Mouse (Mus musculus) midbrain, embryonic 12.5 days (tissue): ENCODE results near the gene Rac3. TPM values are rescaled to one million over a fixed set of nuclear protein-coding genes. Genes with fewer than 3 reads are reported as not detected.
"Not testable (repeated sequence)": the region's sequence is repeated elsewhere in the genome, so short reads cannot be mapped to it uniquely, and the experiment has no call there.

Source experiments
- ATAC-seq: fragments of 200-750 bp; cut with Nextera tagmentation; 2 replicates; pipeline ENCODE4 v1.8.0; 2017; ENCODE audit warnings: low read depth, moderate TSS enrichment, moderate library complexity; ENCODE audit not compliant: low FRiP score
- H3K27ac ChIP-seq: fragments of 300-500 bp; sonication (generic); replicated peaks from 2 replicates; pipeline ENCODE4 v1.5.1; 2016; ENCODE audit warnings: mild to moderate bottlenecking
- H3K27me3 ChIP-seq: fragments of 300-500 bp; sonication (generic); 2 replicates; pipeline ENCODE4 v1.6.1; 2016; ENCODE audit warnings: mild to moderate bottlenecking
- H3K36me3 ChIP-seq: fragments of 300-500 bp; sonication (generic); 2 replicates; pipeline ENCODE4 v1.6.1; 2016
- H3K4me1 ChIP-seq: fragments of 300-500 bp; sonication (generic); 2 replicates; pipeline ENCODE4 v1.6.1; 2016
- H3K4me2 ChIP-seq: fragments of 300-500 bp; sonication (generic); replicated peaks from 2 replicates; pipeline ENCODE4 v1.6.1; 2016; ENCODE audit warnings: mild to moderate bottlenecking, moderate library complexity
- H3K4me3 ChIP-seq: fragments of 300-500 bp; sonication (generic); 2 replicates; pipeline ENCODE4 v1.5.1; 2016; ENCODE audit warnings: mild to moderate bottlenecking
- H3K9ac ChIP-seq: fragments of 300-500 bp; sonication (generic); replicated peaks from 2 replicates; pipeline ENCODE4 v1.6.1; 2016; ENCODE audit warnings: mild to moderate bottlenecking, moderate library complexity
- H3K9me3 ChIP-seq: fragments of 300-500 bp; sonication (generic); 2 replicates; pipeline ENCODE4 v1.6.1; 2016; ENCODE audit warnings: mild to moderate bottlenecking
- WGBS: fragments of 180-500 bp; shearing (Covaris S2); methylation state at CpG from one replicate; pipeline ENCODE4 v1.1.7; 2016; 5-methylcytosine and 5-hydroxymethylcytosine counted together
- polyA plus RNA-seq: library from polyadenylated mRNA; unstranded; fragments of >200 nt; fragmentation: Nextera tagmentation; extraction: Ambion mirVana; gene quantifications from 2 replicates; pipeline ENCODE4 v1.2.1, GENCODE M21; 2016

Rac3 gene
- polyA plus RNA-seq, 1 experiment from 2014 or later, result 70.5 TPM

- H3K9ac ChIP-seq, H3K36me3 ChIP-seq, H3K27ac ChIP-seq, H3K9me3 ChIP-seq, H3K4me1 ChIP-seq, H3K4me3 ChIP-seq, H3K4me2 ChIP-seq, ATAC-seq: not testable (repeated sequence)
- H3K27me3 ChIP-seq, result peaks cover 15% of the 10 kb centered on the region
- 82% methylated on average over 5 of the region's 7 CpGs for WGBS
These were observed 45.8 kb downstream of the Rac3 start for GRCm38 (mm10) chr11:120767023-120767422.

- 63% methylated on average over 1 of the region's 1 CpGs for WGBS
- no peaks in the 10 kb centered on the region for H3K4me1 ChIP-seq
- H3K9ac ChIP-seq, result no peak overlapping the region
- no peak overlapping the region for H3K4me3 ChIP-seq
- no peak for ATAC-seq
- peaks cover 5% of the 10 kb centered on the region for H3K27me3 ChIP-seq
- no peak overlapping the region for H3K27ac ChIP-seq
- no peaks in the 10 kb centered on the region for H3K9me3 ChIP-seq
- no peaks in the 10 kb centered on the region for H3K36me3 ChIP-seq
- no peak overlapping the region for H3K4me2 ChIP-seq
These were observed 46.9 kb downstream of the Rac3 start for GRCm38 (mm10) chr11:120768206-120768605.

GRCm38 (mm10) chr11:120772749-120773148 lies 51.5 kb downstream of the Rac3 start:
- Histone ChIP-seq H3K36me3 (no peaks in the 10 kb centered on the region), H3K4me1 (peaks cover 2% of the 10 kb centered on the region; the same call in 1 of the 2 replicates), H3K4me3 (no peak overlapping the region), H3K27me3 (0 out of 2 replicates have a peak, but pooled peaks cover 4% of the 10 kb centered on the region), H3K9me3 (no peaks in the 10 kb centered on the region), H3K27ac (no peak overlapping the region), H3K9ac (no peak overlapping the region), H3K4me2 (no peak overlapping the region)
- 82% methylated on average over 3 of the region's 3 CpGs for WGBS
- no peak for ATAC-seq

Other genes with a start within 250 kb of the Rac3 start
- 112 and 118 TPM in 2 replicates for gene Mrpl12, start 236.9 kb upstream of the Rac3 start, polyA plus RNA-seq
- 37.7 and 38.8 TPM in 2 replicates for gene Slc25a10, start 229.6 kb upstream of the Rac3 start, polyA plus RNA-seq
- 0.18 and 0.29 TPM in 2 replicates for gene Gcgr, start 190.8 kb upstream of the Rac3 start, polyA plus RNA-seq
- gene Mcrip1, start 171.7 kb upstream of the Rac3 start, polyA plus RNA-seq, result 212 and 232 TPM in 2 replicates
- gene Ppp1r27, start 170.3 kb upstream of the Rac3 start, polyA plus RNA-seq, result not detected in 2 replicates
- 384 and 418 TPM in 2 replicates for gene P4hb, start 148.2 kb upstream of the Rac3 start, polyA plus RNA-seq
- 504 and 557 TPM in 2 replicates for gene Arhgdia, start 139.8 kb upstream of the Rac3 start, polyA plus RNA-seq
- 652 and 655 TPM in 2 replicates for gene Alyref, start 123.1 kb upstream of the Rac3 start, polyA plus RNA-seq
- 165 and 182 TPM in 2 replicates for gene Anapc11, start 123.0 kb upstream of the Rac3 start, polyA plus RNA-seq
- 0.98 TPM in 1 of 2 replicates, not detected in the other for gene Npb, start 113.0 kb upstream of the Rac3 start, polyA plus RNA-seq
- 148 and 157 TPM in 2 replicates for gene Pcyt2, start 103.5 kb upstream of the Rac3 start, polyA plus RNA-seq
- 40.4 and 48.2 TPM in 2 replicates for gene Sirt7, start 96.2 kb upstream of the Rac3 start, polyA plus RNA-seq
- gene Mafg, start 87.9 kb upstream of the Rac3 start, polyA plus RNA-seq, result 33.3 and 36.8 TPM in 2 replicates
- 31.6 and 34.1 TPM in 2 replicates for gene Pycr1, start 77.7 kb upstream of the Rac3 start, polyA plus RNA-seq
- 0.99 TPM in 1 of 2 replicates, not detected in the other for gene Myadml2, start 73.3 kb upstream of the Rac3 start, polyA plus RNA-seq
- gene Notum, start 60.3 kb upstream of the Rac3 start, polyA plus RNA-seq, result 0.58 and 0.87 TPM in 2 replicates
- 149 and 154 TPM in 2 replicates for gene Aspscr1, start 48.5 kb upstream of the Rac3 start, polyA plus RNA-seq
- 120 and 121 TPM in 2 replicates for gene Cenpx, start 7.7 kb upstream of the Rac3 start, polyA plus RNA-seq
- 74.5 and 75.1 TPM in 2 replicates for gene Lrrc45, start 7.5 kb upstream of the Rac3 start, polyA plus RNA-seq
- gene Dcxr, start 5.8 kb downstream of the Rac3 start, polyA plus RNA-seq, result 11.8 and 14.6 TPM in 2 replicates
- gene Cbr2, start 10.6 kb downstream of the Rac3 start, polyA plus RNA-seq, result 2.0 and 2.3 TPM in 2 replicates
- 5.4 and 6.8 TPM in 2 replicates for gene Hmga1b, start 41.3 kb downstream of the Rac3 start, polyA plus RNA-seq
- gene Rfng, start 62.7 kb downstream of the Rac3 start, polyA plus RNA-seq, result 63.4 and 66.4 TPM in 2 replicates
- 235 and 248 TPM in 2 replicates for gene Gps1, start 62.8 kb downstream of the Rac3 start, polyA plus RNA-seq
- 64.2 and 67.6 TPM in 2 replicates for gene Dus1l, start 74.9 kb downstream of the Rac3 start, polyA plus RNA-seq
- gene Fasn, start 103.1 kb downstream of the Rac3 start, polyA plus RNA-seq, result 139 and 140 TPM in 2 replicates
- gene Ccdc57, start 211.4 kb downstream of the Rac3 start, polyA plus RNA-seq, result 5.9 and 6.3 TPM in 2 replicates
- 27.1 and 29.4 TPM in 2 replicates for gene Slc16a3, start 227.0 kb downstream of the Rac3 start, polyA plus RNA-seq